Mouse (Mus musculus) liver, embryonic 16.5 days (tissue): ENCODE measurements around the gene Syncrip. TPM values are rescaled to one million over a fixed set of nuclear protein-coding genes. Genes with fewer than 3 reads are reported as not detected.

Experiments
- ATAC-seq: fragments of 200-750 bp; cut with Nextera tagmentation; 2 replicates; pipeline ENCODE4 v1.8.0; 2017; ENCODE audit warnings: low read depth, mild to moderate bottlenecking, moderate number of reproducible peaks, moderate library complexity
- H3K27ac ChIP-seq: fragments of 300-500 bp; sonication (generic); 2 replicates; pipeline ENCODE4 v1.5.1; 2014; ENCODE audit warnings: mild to moderate bottlenecking, low read length
- H3K27me3 ChIP-seq: fragments of 300-500 bp; sonication (generic); 2 replicates; pipeline ENCODE4 v1.6.1; 2014; ENCODE audit warnings: low read depth, low read length, mixed read lengths; ENCODE audit not compliant: control insufficient read depth, insufficient read depth
- H3K36me3 ChIP-seq: fragments of 300-500 bp; sonication (generic); 2 replicates; pipeline ENCODE4 v1.6.1; 2014; ENCODE audit warnings: mild to moderate bottlenecking; ENCODE audit not compliant: control insufficient read depth, insufficient read depth
- H3K4me1 ChIP-seq: fragments of 300-500 bp; sonication (generic); 2 replicates; pipeline ENCODE4 v1.6.1; 2014; ENCODE audit warnings: low read depth, low read length, mixed read lengths; ENCODE audit not compliant: control insufficient read depth
- H3K4me2 ChIP-seq: fragments of 300-500 bp; sonication (generic); 2 replicates; pipeline ENCODE4 v1.6.1; 2014; ENCODE audit warnings: low read depth, low read length, mixed read lengths
- H3K4me3 ChIP-seq: fragments of 300-500 bp; sonication (generic); 2 replicates; pipeline ENCODE4 v1.5.1; 2014; ENCODE audit warnings: low read depth, mild to moderate bottlenecking, low read length
- H3K9ac ChIP-seq: fragments of 300-500 bp; sonication (generic); 2 replicates; pipeline ENCODE4 v1.6.1; 2014; ENCODE audit warnings: low read depth, low read length
- H3K9me3 ChIP-seq: fragments of 300-500 bp; sonication (generic); replicated peaks from 2 replicates; pipeline ENCODE4 v1.6.1; 2016; ENCODE audit warnings: low read length; ENCODE audit not compliant: control insufficient read depth
- WGBS: fragments of 180-500 bp; shearing (Covaris S2); extraction: QIAGEN DNeasy Blood & Tissue Kit; methylation state at CpG from one replicate; pipeline ENCODE4 v1.1.7; 2014; ENCODE audit not compliant: insufficient replicate concordance; 5-methylcytosine and 5-hydroxymethylcytosine counted together
- polyA plus RNA-seq: library from polyadenylated mRNA; unstranded; fragments of >200 nt; fragmentation: Nextera tagmentation; extraction: Ambion mirVana; gene quantifications from 2 replicates; pipeline ENCODE4 v1.2.1, GENCODE M21; 2015

Gene Syncrip
- polyA plus RNA-seq, 1 experiment from 2014 or later: 26.1 TPM

DNA sequence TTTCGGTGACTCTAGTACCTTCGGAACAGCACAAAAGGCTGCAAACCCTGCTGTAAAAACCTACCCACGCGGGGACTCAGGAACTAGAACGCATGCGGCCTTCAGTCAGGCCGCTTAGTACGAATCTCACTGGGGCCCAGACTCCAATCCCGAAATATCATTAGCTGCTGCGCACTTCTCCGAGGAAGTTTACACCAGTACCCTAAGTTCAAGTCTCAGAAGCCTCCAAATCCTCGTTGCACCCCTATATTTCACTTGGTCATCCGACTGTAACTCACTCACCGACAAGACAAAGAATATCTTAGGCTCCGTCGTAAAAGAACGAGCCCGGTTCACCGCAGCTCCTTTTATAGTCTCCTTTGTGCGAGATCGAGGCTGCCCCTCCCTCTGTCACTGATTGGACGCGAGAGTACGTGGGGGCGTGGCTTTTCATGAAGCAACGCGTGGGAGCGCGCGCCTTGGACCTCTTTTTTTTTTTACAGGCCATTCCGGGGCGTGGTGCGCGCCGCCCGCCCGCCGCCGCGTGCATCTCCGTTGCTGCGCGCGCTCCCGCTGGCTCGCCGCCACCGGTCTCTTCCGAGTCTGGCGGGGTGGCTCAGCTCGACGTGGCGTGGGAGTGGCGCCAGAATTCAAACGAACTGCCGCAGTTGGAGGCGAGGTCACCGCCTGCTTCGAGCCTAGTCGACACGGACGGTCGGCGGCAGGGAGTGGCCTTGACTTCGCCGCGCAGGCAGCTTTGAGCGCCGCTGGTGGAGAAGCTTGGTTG lies 40.4 kb upstream of the Syncrip start:
- H3K36me3 ChIP-seq: peaks cover 4% of the 10 kb centered on the region; the same call in 1 of the 2 replicates
- peak overlapping the region; percentile 66 for H3K4me3 ChIP-seq
- H3K27me3 ChIP-seq: no peaks in the 10 kb centered on the region
- ATAC-seq: peak; percentile 94
- H3K27ac ChIP-seq: peak overlapping the region; percentile 97
- peaks cover 15% of the 10 kb centered on the region for H3K4me1 ChIP-seq
- H3K4me2 ChIP-seq: peak overlapping the region; percentile 84
- H3K9me3 ChIP-seq: no peaks in the 10 kb centered on the region
- under 1% methylated on average over 69 of the region's 69 CpGs for WGBS
- H3K9ac ChIP-seq: peak overlapping the region; percentile 84

DNA sequence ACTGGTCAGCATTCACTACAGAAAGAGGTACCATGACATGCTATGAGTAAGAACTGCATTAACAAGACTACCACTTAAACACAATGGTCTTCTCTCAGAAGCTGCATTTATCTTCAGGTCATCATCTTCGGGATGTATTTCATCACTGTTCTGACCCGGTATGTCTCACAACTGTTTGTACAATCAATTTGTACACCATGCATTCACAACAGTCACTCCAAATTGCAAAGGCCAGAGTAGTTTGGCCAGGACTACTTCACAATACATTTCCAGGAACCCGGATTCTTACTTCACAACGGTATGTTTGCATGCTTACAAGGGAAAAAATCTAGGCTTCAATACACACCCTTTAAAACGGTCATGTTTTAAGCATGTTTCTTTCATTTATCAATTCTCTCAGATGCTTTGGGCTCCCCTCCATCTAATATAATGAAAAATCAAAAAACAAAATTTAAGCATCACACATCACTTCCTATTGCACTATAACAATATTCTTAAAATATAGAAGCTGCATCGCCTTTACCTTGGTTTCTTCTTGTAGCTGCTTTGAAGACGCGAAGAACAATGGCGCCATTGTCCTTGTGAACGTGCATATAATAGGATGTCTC lies 39.7 kb upstream of the Syncrip start:
- no peaks in the 10 kb centered on the region for H3K9me3 ChIP-seq
- ATAC-seq: no peak
- H3K27me3 ChIP-seq: no peaks in the 10 kb centered on the region
- H3K4me1 ChIP-seq: peaks cover 15% of the 10 kb centered on the region
- peak overlapping the region; percentile 66 for H3K9ac ChIP-seq
- H3K27ac ChIP-seq: peak overlapping the region; percentile 54
- peaks cover 4% of the 10 kb centered on the region; the same call in 1 of the 2 replicates for H3K36me3 ChIP-seq
- peak overlapping the region; percentile 66 for H3K4me3 ChIP-seq
- H3K4me2 ChIP-seq: peak overlapping the region; percentile 84
- WGBS: 0% methylated on average over 10 of the region's 10 CpGs

DNA sequence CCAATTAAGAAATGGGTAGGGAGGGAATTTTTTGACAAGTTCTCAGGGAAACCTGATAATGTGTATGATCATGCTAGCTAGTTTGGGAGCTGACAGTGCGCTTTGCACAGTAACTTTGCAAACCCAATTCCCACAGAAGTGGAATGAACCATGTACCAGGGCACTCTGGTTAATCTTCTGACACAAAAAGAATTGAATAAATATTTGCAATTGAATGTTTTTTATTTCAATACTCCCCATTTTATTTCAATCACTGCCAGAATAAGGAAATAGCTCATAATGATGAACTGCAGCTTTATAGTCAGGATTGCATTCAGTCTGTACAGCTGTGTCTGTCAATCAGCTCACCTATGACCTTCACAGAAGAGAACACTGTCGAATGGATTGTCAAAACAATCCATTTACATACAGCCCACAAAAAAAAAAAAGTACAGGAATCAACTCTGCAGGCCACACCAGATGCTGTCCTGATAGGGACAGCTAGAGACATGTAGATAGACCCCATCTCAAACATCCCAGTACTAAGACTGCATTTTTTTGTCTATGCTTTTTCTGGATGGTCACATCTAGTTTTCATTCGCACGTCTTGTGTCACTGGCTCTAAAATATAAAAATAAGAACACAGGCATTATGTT lies 38.6 kb upstream of the Syncrip start:
- peak overlapping the region; percentile 84 for H3K4me2 ChIP-seq
- peaks cover 15% of the 10 kb centered on the region for H3K4me1 ChIP-seq
- peaks cover 4% of the 10 kb centered on the region; the same call in 1 of the 2 replicates for H3K36me3 ChIP-seq
- WGBS: 24% methylated on average over 4 of the region's 4 CpGs
- H3K4me3 ChIP-seq: peak overlapping the region; percentile 66
- H3K27me3 ChIP-seq: no peaks in the 10 kb centered on the region
- peak overlapping the region; percentile 21; the same call in 1 of the 2 replicates for H3K27ac ChIP-seq
- no peaks in the 10 kb centered on the region for H3K9me3 ChIP-seq
- no peak overlapping the region for H3K9ac ChIP-seq
- no peak for ATAC-seq

DNA sequence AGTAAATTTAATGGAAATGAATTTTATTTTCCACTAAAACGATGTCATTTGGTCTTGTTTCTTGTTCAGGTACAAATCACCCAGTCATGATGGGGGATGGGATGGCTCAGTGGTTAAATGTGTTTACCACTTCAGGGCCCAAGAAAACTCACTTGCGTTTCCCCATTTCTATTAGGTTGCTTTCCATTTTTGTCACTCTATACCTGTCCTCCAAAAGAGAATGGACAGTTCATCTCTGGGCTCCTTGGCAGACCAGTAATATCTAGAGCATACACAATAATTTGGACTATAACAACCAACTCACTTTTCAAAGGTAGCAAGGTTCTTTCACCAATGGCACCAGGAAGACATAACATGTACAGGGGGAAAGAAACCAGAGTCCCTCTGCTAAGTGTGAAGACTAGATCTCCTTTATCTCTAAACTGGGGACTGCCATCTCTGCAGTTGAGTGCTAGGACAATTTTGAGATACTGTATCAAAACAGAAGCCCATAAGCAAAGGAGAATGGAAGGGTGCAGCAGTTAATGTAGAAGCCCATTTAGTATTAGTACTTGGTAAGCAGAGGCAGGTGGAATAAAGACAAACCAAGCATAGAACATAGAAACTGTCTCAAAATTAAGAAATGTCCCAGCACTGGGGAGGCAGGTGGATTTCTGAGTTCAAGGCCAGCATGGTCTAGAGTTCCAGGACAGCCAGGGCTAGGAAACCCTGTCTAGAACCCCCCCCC lies 37.9 kb upstream of the Syncrip start:
- ATAC-seq: no peak
- Histone ChIP-seq H3K4me2 (0 out of 2 replicates have a peak overlapping the region, but pooled peaks have one; percentile 84), H3K27me3 (no peaks in the 10 kb centered on the region), H3K4me3 (0 out of 2 replicates have a peak overlapping the region, but pooled peaks have one; percentile 66), H3K27ac (peak overlapping the region; percentile 21; the same call in 1 of the 2 replicates), H3K4me1 (peaks cover 15% of the 10 kb centered on the region), H3K9me3 (no peaks in the 10 kb centered on the region), H3K36me3 (peaks cover 4% of the 10 kb centered on the region; the same call in 1 of the 2 replicates), H3K9ac (no peak overlapping the region)
- 16% methylated on average over 2 of the region's 2 CpGs for WGBS

DNA sequence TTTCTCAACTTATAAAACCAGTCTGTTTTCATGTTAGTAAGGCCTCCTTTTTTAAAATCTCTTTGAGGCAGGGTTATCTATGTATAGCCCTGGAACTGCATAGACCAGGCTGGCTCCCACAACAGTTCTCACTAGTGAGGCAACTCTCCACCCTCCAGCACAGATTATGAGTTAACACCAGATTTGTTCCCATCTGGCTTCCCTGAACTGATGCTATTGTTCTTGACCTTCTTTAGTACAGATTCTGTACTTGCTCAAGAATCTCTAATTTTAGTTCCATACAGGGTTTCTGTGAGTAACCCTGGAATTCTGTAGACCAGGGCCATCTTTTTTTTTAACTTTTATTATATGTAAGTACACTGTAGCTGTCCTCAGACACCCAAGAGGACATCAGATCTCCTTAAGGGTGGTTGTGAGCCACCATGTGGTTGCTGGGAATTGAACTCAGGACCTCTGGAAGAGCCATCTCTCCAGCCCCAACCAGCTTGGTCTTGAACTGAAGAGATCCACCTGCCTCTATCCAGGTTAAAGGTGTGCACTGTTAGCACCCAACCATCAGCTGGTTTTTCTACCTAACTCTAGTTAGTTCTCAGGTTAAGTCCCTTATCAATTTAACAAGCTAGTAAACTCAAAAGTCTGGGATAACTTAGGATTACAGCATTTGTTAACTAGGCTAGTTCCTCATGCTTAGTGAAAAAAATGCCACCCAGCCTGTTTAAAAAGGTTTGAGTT lies 37.2 kb upstream of the Syncrip start:
- ATAC-seq: no peak
- Histone ChIP-seq H3K9ac (no peak overlapping the region), H3K27me3 (no peaks in the 10 kb centered on the region), H3K9me3 (no peaks in the 10 kb centered on the region), H3K36me3 (peaks cover 4% of the 10 kb centered on the region; the same call in 1 of the 2 replicates), H3K4me3 (no peak overlapping the region), H3K4me1 (peaks cover 12% of the 10 kb centered on the region), H3K4me2 (no peak overlapping the region), H3K27ac (no peak overlapping the region)

DNA sequence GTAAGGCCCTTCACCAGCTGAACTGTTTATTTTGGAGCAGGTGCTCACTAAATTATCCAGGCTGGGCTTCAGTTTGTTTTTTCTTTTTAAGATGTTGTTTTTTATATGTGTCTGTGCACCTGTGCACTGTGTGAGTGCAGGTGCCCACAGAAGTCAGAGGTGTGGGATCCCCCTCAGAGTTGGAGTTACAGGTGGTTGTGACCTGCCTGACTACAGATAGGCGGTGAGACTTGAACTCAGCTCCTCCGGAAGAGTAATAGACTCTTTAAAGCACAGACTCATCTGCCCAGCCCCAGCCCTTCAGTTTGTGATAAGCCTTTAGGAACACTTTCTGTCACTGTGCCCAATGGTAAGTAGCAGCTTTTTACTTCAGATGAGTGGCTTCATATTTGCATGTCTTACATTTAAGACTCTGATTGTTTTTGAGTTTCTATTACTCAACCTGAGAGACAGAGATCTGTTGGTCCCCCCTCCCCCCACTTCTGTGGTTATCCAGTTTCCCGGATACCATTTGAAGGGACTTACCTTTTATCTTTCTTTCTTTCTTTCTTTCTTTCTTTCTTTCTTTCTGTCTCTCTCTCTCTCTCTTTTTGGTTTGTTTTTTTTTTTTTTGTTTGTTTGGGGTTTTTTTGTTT lies 34.1 kb upstream of the Syncrip start:
- ATAC-seq: no peak
- peaks cover 8% of the 10 kb centered on the region for H3K4me1 ChIP-seq
- H3K9ac ChIP-seq: no peak overlapping the region
- H3K27me3 ChIP-seq: no peaks in the 10 kb centered on the region
- H3K4me3 ChIP-seq: no peak overlapping the region
- H3K27ac ChIP-seq: no peak overlapping the region
- 55% methylated on average over 3 of the region's 3 CpGs for WGBS
- H3K4me2 ChIP-seq: no peak overlapping the region
- peaks cover 4% of the 10 kb centered on the region; the same call in 1 of the 2 replicates for H3K36me3 ChIP-seq
- no peaks in the 10 kb centered on the region for H3K9me3 ChIP-seq

DNA sequence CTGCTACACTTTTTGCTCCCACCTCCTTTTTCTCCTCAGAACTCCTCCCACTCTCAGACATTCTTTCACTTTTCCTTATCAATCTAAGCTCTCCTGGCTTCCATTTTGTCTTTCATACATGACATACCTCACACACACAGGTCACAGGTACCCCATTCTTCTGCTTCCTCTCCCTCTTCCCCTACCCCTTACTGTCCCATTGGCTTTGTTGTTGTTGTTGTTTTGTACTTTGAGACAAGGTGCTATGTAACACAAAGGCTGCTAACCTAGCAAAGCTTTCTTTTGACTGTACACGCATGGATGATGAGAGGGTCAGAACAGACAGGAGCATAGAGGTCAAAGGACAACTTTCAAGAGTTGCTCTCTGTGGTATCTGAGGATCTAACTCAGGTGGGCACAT lies 33.2 kb upstream of the Syncrip start:
- ATAC-seq: no peak
- Histone ChIP-seq H3K9me3 (no peaks in the 10 kb centered on the region), H3K4me3 (no peak overlapping the region), H3K27ac (no peak overlapping the region), H3K27me3 (no peaks in the 10 kb centered on the region), H3K36me3 (peaks cover 2% of the 10 kb centered on the region; the same call in 1 of the 2 replicates), H3K9ac (no peak overlapping the region), H3K4me1 (peaks cover under 1% of the 10 kb centered on the region), H3K4me2 (no peak overlapping the region)
- 83% methylated on average over 1 of the region's 1 CpGs for WGBS

DNA sequence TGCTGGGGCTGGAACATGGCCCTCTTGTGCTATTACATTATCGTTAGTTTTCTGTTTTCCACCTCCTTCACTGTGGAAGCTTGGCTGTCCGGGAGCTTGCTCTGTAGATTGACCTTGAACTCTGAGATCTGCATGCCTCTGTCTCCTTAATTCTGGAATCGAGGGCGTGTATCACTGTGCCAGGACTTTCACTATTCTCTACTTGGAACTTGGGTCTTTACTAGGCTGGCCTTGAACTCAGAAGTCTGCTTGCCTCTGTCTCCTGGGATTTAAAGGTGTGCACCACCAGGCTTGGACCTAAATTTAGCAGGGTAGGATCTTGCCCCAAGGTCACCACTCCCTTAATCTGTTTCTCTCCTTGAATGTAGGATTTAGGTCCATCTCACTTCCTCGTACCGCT lies 19.5 kb upstream of the Syncrip start:
- ATAC-seq: no peak
- no peak overlapping the region for H3K27ac ChIP-seq
- H3K9me3 ChIP-seq: no peaks in the 10 kb centered on the region
- WGBS: 68% methylated on average over 6 of the region's 6 CpGs
- no peak overlapping the region for H3K4me3 ChIP-seq
- no peaks in the 10 kb centered on the region for H3K36me3 ChIP-seq
- H3K4me2 ChIP-seq: no peak overlapping the region
- H3K9ac ChIP-seq: no peak overlapping the region
- H3K27me3 ChIP-seq: no peaks in the 10 kb centered on the region
- no peaks in the 10 kb centered on the region for H3K4me1 ChIP-seq
